Mouse (Mus musculus) heart, embryonic 12.5 days (tissue): Measurements from ENCODE around the gene Gm7030. TPM values are rescaled to one million over a fixed set of nuclear protein-coding genes. Genes with fewer than 3 reads are reported as not detected.

Source experiments
- polyA plus RNA-seq: library from polyadenylated mRNA; unstranded; fragments of >200 nt; fragmentation: Nextera tagmentation; extraction: Ambion mirVana; gene quantifications from 2 replicates; pipeline ENCODE4 v1.2.1, GENCODE M21; 2016

Gm7030 gene
- polyA plus RNA-seq, 1 experiment from 2014 or later: not detected

Other genes with a start within 250 kb of the Gm7030 start
- gene Dhx16, start 249.6 kb downstream of the Gm7030 start, polyA plus RNA-seq: 22.4 and 26.6 TPM in 2 replicates
- gene 2310061I04Rik, start 232.0 kb downstream of the Gm7030 start, polyA plus RNA-seq: 25.6 and 26.2 TPM in 2 replicates
- 56.0 and 56.4 TPM in 2 replicates for gene Atat1, start 219.3 kb downstream of the Gm7030 start, polyA plus RNA-seq
- 63.4 and 72.7 TPM in 2 replicates for gene Mrps18b, start 213.0 kb downstream of the Gm7030 start, polyA plus RNA-seq
- gene Ppp1r10, start 213.0 kb downstream of the Gm7030 start, polyA plus RNA-seq: 35.8 and 39.6 TPM in 2 replicates
- 73.9 and 76.5 TPM in 2 replicates for gene Abcf1, start 159.7 kb downstream of the Gm7030 start, polyA plus RNA-seq
- 39.8 and 42.4 TPM in 2 replicates for gene Gnl1, start 149.6 kb downstream of the Gm7030 start, polyA plus RNA-seq
- 17.6 and 18.5 TPM in 2 replicates for gene Prr3, start 149.2 kb downstream of the Gm7030 start, polyA plus RNA-seq
- 3.4 and 3.9 TPM in 2 replicates for gene H2-T24, start 108.9 kb downstream of the Gm7030 start, polyA plus RNA-seq
- gene H2-T23, start 96.6 kb downstream of the Gm7030 start, polyA plus RNA-seq: 4.7 and 5.2 TPM in 2 replicates
- 4.7 and 6.1 TPM in 2 replicates for gene H2-T22, start 86.7 kb downstream of the Gm7030 start, polyA plus RNA-seq
- gene Gm6034, start 86.5 kb downstream of the Gm7030 start, polyA plus RNA-seq: not detected in 2 replicates
- not detected in 2 replicates for gene Gm11127, start 71.1 kb downstream of the Gm7030 start, polyA plus RNA-seq
- not detected in 2 replicates for gene Gm19684, start 7.7 kb downstream of the Gm7030 start, polyA plus RNA-seq
- gene Gm8909, start 39.1 kb upstream of the Gm7030 start, polyA plus RNA-seq: 0.18 TPM in 1 of 2 replicates, not detected in the other
- not detected in 2 replicates for gene H2-T3, start 60.9 kb upstream of the Gm7030 start, polyA plus RNA-seq
- 84.4 and 87.9 TPM in 2 replicates for gene Rpp21, start 128.6 kb upstream of the Gm7030 start, polyA plus RNA-seq
- 10.2 and 10.6 TPM in 2 replicates for gene Trim39, start 142.8 kb upstream of the Gm7030 start, polyA plus RNA-seq
- not detected in 2 replicates for gene H2-M10.2, start 157.1 kb upstream of the Gm7030 start, polyA plus RNA-seq
- gene H2-M10.1, start 196.7 kb upstream of the Gm7030 start, polyA plus RNA-seq: not detected in 2 replicates
- not detected in 2 replicates for gene H2-M10.3, start 239.0 kb upstream of the Gm7030 start, polyA plus RNA-seq